Mouse (Mus musculus) embryonic facial prominence, embryonic 15.5 days (tissue): ENCODE results near the gene Agfg1. TPM values are rescaled to one million over a fixed set of nuclear protein-coding genes. Genes with fewer than 3 reads are reported as not detected.

ENCODE experiments used
- microRNA-seq: library from miRNA; unstranded; fragments of <30 nt; microRNA quantifications from one replicate; pipeline ENCODE4, GENCODE M21; 2016; ENCODE audit warnings: borderline number of aligned reads
- polyA plus RNA-seq: library from polyadenylated mRNA; unstranded; fragments of >200 nt; fragmentation: Nextera tagmentation; extraction: Ambion mirVana; gene quantifications from 2 replicates; pipeline ENCODE4 v1.2.1, GENCODE M21; 2015

Agfg1 gene
- polyA plus RNA-seq, 1 experiment from 2014 or later, result 27.7 TPM

Small RNA genes lying within 50 kb of the gene (microRNA-seq; reads per million reads assigned to microRNA genes)
- not detected for gene Gm22396

Other genes starting within 250 kb of the Agfg1 start
- gene Mff, start 114.6 kb upstream of the Agfg1 start, polyA plus RNA-seq, result 186 and 200 TPM in 2 replicates
- gene Tm4sf20, start 71.0 kb upstream of the Agfg1 start, polyA plus RNA-seq, result 0.21 TPM in 1 of 2 replicates, not detected in the other
- 0.77 and 1.9 TPM in 2 replicates for gene Gm47791, start 68.2 kb upstream of the Agfg1 start, polyA plus RNA-seq
- gene A030005L19Rik, start 73.8 kb downstream of the Agfg1 start, polyA plus RNA-seq, result 2.4 and 2.5 TPM in 2 replicates
- gene A030014E15Rik, start 85.4 kb downstream of the Agfg1 start, polyA plus RNA-seq, result 1.5 and 2.2 TPM in 2 replicates
- 1.5 and 1.7 TPM in 2 replicates for gene Gm6217, start 91.9 kb downstream of the Agfg1 start, polyA plus RNA-seq
- 2.0 and 2.5 TPM in 2 replicates for gene A030003K21Rik, start 103.9 kb downstream of the Agfg1 start, polyA plus RNA-seq
- gene Gm7544, start 116.5 kb downstream of the Agfg1 start, polyA plus RNA-seq, result 2.2 and 3.9 TPM in 2 replicates
- gene Gm47955, start 120.8 kb downstream of the Agfg1 start, polyA plus RNA-seq, result 1.7 and 2.2 TPM in 2 replicates
- 1.7 and 2.1 TPM in 2 replicates for gene Gm47959, start 161.1 kb downstream of the Agfg1 start, polyA plus RNA-seq
- gene Slc19a3, start 199.0 kb downstream of the Agfg1 start, polyA plus RNA-seq, result 0.33 and 0.36 TPM in 2 replicates
- 2.9 and 4.1 TPM in 2 replicates for gene Krtap28-10, start 203.0 kb downstream of the Agfg1 start, polyA plus RNA-seq
- gene Gm47969, start 205.4 kb downstream of the Agfg1 start, polyA plus RNA-seq, result 2.1 and 3.5 TPM in 2 replicates
- gene A030005K14Rik, start 219.9 kb downstream of the Agfg1 start, polyA plus RNA-seq, result 2.3 and 3.2 TPM in 2 replicates
- 2.9 and 4.5 TPM in 2 replicates for gene Krtap28-13, start 221.4 kb downstream of the Agfg1 start, polyA plus RNA-seq